Mouse (Mus musculus) olfactory bulb, adult 2 months (tissue): Measurements from ENCODE around the gene Slc6a1.

Experiments used
- CTCF ChIP-seq: fragments of 200-500 bp; IDR thresholded peaks from 2 replicates; pipeline ENCODE4 v1.5.1; 2012; ENCODE audit warnings: low read depth, mild to moderate bottlenecking, low read length, moderate library complexity; ENCODE audit not compliant: insufficient read depth
- POLR2A ChIP-seq: fragments of 200-500 bp; IDR thresholded peaks from 2 replicates; pipeline ENCODE4 v1.6.1; 2012; ENCODE audit warnings: mild to moderate bottlenecking, low read depth, low read length, moderate library complexity; ENCODE audit not compliant: insufficient read depth

- no peak for TF ChIP-seq CTCF
- TF ChIP-seq POLR2A = no peak
Measured at GRCm38 (mm10) chr6:114331926-114332325, 49.5 kb downstream of the Slc6a1 start.
